Mouse (Mus musculus) small intestine, adult 2 months (tissue): ENCODE data around the gene Exo5.

Source experiments
- CTCF ChIP-seq: fragments of 200-500 bp; IDR thresholded peaks from 2 replicates; pipeline ENCODE4 v1.5.1; 2012; ENCODE audit warnings: low read depth, mild to moderate bottlenecking, control low read depth, inconsistent platforms, low read length, moderate library complexity, mixed read lengths; ENCODE audit not compliant: insufficient replicate concordance, insufficient read length; ENCODE audit errors: extremely low read depth
- POLR2A ChIP-seq: fragments of 200-500 bp; IDR thresholded peaks from 2 replicates; pipeline ENCODE4 v1.6.1; 2012; ENCODE audit warnings: low read depth, mild to moderate bottlenecking, control low read depth, inconsistent platforms, low read length, moderate library complexity

GRCm38 (mm10) chr4:120953667-120954066 lies 28.9 kb upstream of the Exo5 start:
- TF ChIP-seq CTCF (no peak), POLR2A (no peak)
